Mouse (Mus musculus): ENCODE measurements around the gene Bicdl2. TPM values are rescaled to one million over a fixed set of nuclear protein-coding genes. Genes with fewer than 3 reads are reported as not detected.

The Bicdl2 gene
- polyA plus RNA-seq, 1 experiment from 2014 or later, result not detected

- no peak overlapping the region for H3K27ac ChIP-seq
- no peak overlapping the region for H3K4me3 ChIP-seq (ENCODE audit: inconsistent target)
- H3K36me3 ChIP-seq (ENCODE audit: inconsistent target), result no peaks in the 10 kb centered on the region
- WGBS (ENCODE audit: missing documents), result 8% methylated on average over 9 of the region's 9 CpGs
- no peaks in the 10 kb centered on the region for H3K79me2 ChIP-seq (ENCODE audit: inconsistent target)
Measured at GRCm38 (mm10) chr17:23661526-23661925, 1.2 kb downstream of the Bicdl2 start.

- H3K4me3 ChIP-seq (ENCODE audit: inconsistent target), result no peak overlapping the region
- H3K27ac ChIP-seq, result no peak overlapping the region
- WGBS (ENCODE audit: missing documents), result 38% methylated on average over 5 of the region's 5 CpGs
- no peaks in the 10 kb centered on the region for H3K79me2 ChIP-seq (ENCODE audit: inconsistent target)
- H3K36me3 ChIP-seq (ENCODE audit: inconsistent target), result peaks cover 26% of the 10 kb centered on the region
Measured at GRCm38 (mm10) chr17:23664556-23665021, 4.3 kb downstream of the Bicdl2 start.

- Histone ChIP-seq H3K4me3 (ENCODE audit: inconsistent target) (no peak overlapping the region), H3K27ac (no peak overlapping the region), H3K36me3 (ENCODE audit: inconsistent target) (peaks cover 30% of the 10 kb centered on the region), H3K79me2 (ENCODE audit: inconsistent target) (no peaks in the 10 kb centered on the region)
- WGBS (ENCODE audit: missing documents), result 98% methylated on average over 14 of the region's 14 CpGs
Measured at GRCm38 (mm10) chr17:23665511-23665910, 5.2 kb downstream of the Bicdl2 start.

GRCm38 (mm10) chr17:23670516-23671074, 10.3 kb downstream of the Bicdl2 start:
- Histone ChIP-seq H3K4me3 (ENCODE audit: inconsistent target) (no peak overlapping the region), H3K79me2 (ENCODE audit: inconsistent target) (peaks cover 18% of the 10 kb centered on the region; the same call in 1 of the 2 replicates), H3K27ac (no peak overlapping the region), H3K36me3 (ENCODE audit: inconsistent target) (peaks cover 30% of the 10 kb centered on the region)
- WGBS (ENCODE audit: missing documents), result 83% methylated on average over 7 of the region's 7 CpGs

GRCm38 (mm10) chr17:23671519-23671918, 11.2 kb downstream of the Bicdl2 start:
- no peak overlapping the region for H3K4me3 ChIP-seq (ENCODE audit: inconsistent target)
- no peak overlapping the region for H3K27ac ChIP-seq
- 97% methylated on average over 3 of the region's 3 CpGs for whole genome bisulfite sequencing (ENCODE audit: missing documents)
- H3K79me2 ChIP-seq (ENCODE audit: inconsistent target), result peaks cover 18% of the 10 kb centered on the region; the same call in 1 of the 2 replicates
- H3K36me3 ChIP-seq (ENCODE audit: inconsistent target), result peaks cover 30% of the 10 kb centered on the region

- peaks cover 22% of the 10 kb centered on the region for H3K36me3 ChIP-seq (ENCODE audit: inconsistent target)
- H3K79me2 ChIP-seq (ENCODE audit: inconsistent target), result peaks cover 18% of the 10 kb centered on the region; the same call in 1 of the 2 replicates
Measured at GRCm38 (mm10) chr17:23672761-23673160, 12.5 kb downstream of the Bicdl2 start.

GRCm38 (mm10) chr17:23673424-23674073, 13.2 kb downstream of the Bicdl2 start, which contains the start of the genes Hcfc1r1 and Thoc6:
TSS of gene Hcfc1r1 (plus strand) at chr17:23673596.
TSS of gene Thoc6 (minus strand) at chr17:23673882.
- Histone ChIP-seq H3K79me2 (ENCODE audit: inconsistent target) (peaks cover 18% of the 10 kb centered on the region; the same call in 1 of the 2 replicates), H3K4me3 (ENCODE audit: inconsistent target) (peak within 1 kb of the TSS; percentile 82), H3K27ac (peak within 1 kb of the TSS; percentile 81), H3K36me3 (ENCODE audit: inconsistent target) (peaks cover 14% of the 10 kb centered on the region)
- WGBS (ENCODE audit: missing documents), result under 1% methylated on average over 43 of the region's 45 CpGs

More at GRCm38 (mm10) chr17:23672761-23673160, 12.5 kb downstream of the Bicdl2 start:
- no peak overlapping the region for H3K27ac ChIP-seq
- peak overlapping the region; percentile 82 for H3K4me3 ChIP-seq (ENCODE audit: inconsistent target)
- 60% methylated on average over 3 of the region's 3 CpGs for WGBS (ENCODE audit: missing documents)

- Histone ChIP-seq H3K27ac (peak overlapping the region; percentile 81), H3K4me3 (ENCODE audit: inconsistent target) (peak overlapping the region; percentile 82), H3K36me3 (ENCODE audit: inconsistent target) (peaks cover 5% of the 10 kb centered on the region), H3K79me2 (ENCODE audit: inconsistent target) (peaks cover 18% of the 10 kb centered on the region; the same call in 1 of the 2 replicates)
- WGBS (ENCODE audit: missing documents), result 60% methylated on average over 9 of the region's 9 CpGs
Measured at GRCm38 (mm10) chr17:23674271-23674952, 14.1 kb downstream of the Bicdl2 start.

- WGBS (ENCODE audit: missing documents), result 64% methylated on average over 5 of the region's 5 CpGs
- Histone ChIP-seq H3K79me2 (ENCODE audit: inconsistent target) (peaks cover 18% of the 10 kb centered on the region; the same call in 1 of the 2 replicates), H3K36me3 (ENCODE audit: inconsistent target) (no peaks in the 10 kb centered on the region), H3K27ac (no peak overlapping the region), H3K4me3 (ENCODE audit: inconsistent target) (no peak overlapping the region)
Measured at GRCm38 (mm10) chr17:23675127-23675526, 14.8 kb downstream of the Bicdl2 start.

- H3K4me3 ChIP-seq (ENCODE audit: inconsistent target), result peak overlapping the region; percentile 65
- WGBS (ENCODE audit: missing documents), result 11% methylated on average over 15 of the region's 15 CpGs
Measured at GRCm38 (mm10) chr17:23675564-23676281, 15.4 kb downstream of the Bicdl2 start.

GRCm38 (mm10) chr17:23676473-23677031, 16.2 kb downstream of the Bicdl2 start:
- peaks cover 18% of the 10 kb centered on the region; the same call in 1 of the 2 replicates for H3K79me2 ChIP-seq (ENCODE audit: inconsistent target)
- WGBS (ENCODE audit: missing documents), result 0% methylated on average over 37 of the region's 37 CpGs
- H3K4me3 ChIP-seq (ENCODE audit: inconsistent target), result peak overlapping the region; percentile 65
- H3K27ac ChIP-seq, result peak overlapping the region; percentile 24; the same call in 1 of the 2 replicates
- no peaks in the 10 kb centered on the region for H3K36me3 ChIP-seq (ENCODE audit: inconsistent target)

More at GRCm38 (mm10) chr17:23675564-23676281, 15.4 kb downstream of the Bicdl2 start:
- peak overlapping the region; percentile 17 for H3K27ac ChIP-seq
- peaks cover 18% of the 10 kb centered on the region; the same call in 1 of the 2 replicates for H3K79me2 ChIP-seq (ENCODE audit: inconsistent target)
- H3K36me3 ChIP-seq (ENCODE audit: inconsistent target), result no peaks in the 10 kb centered on the region

GRCm38 (mm10) chr17:23677236-23677679, 17.0 kb downstream of the Bicdl2 start, which contains the start of gene Tnfrsf12a:
TSS of gene Tnfrsf12a (minus strand) at chr17:23677468.
- Histone ChIP-seq H3K36me3 (ENCODE audit: inconsistent target) (no peaks in the 10 kb centered on the region), H3K27ac (peak within 1 kb of the TSS; percentile 24; the same call in 1 of the 2 replicates), H3K79me2 (ENCODE audit: inconsistent target) (peaks cover 18% of the 10 kb centered on the region; the same call in 1 of the 2 replicates), H3K4me3 (ENCODE audit: inconsistent target) (peak within 1 kb of the TSS; percentile 65)
- under 1% methylated on average over 33 of the region's 34 CpGs for WGBS (ENCODE audit: missing documents)

- Histone ChIP-seq H3K4me3 (ENCODE audit: inconsistent target) (no peak within 1 kb of the TSS), H3K36me3 (ENCODE audit: inconsistent target) (no peaks in the 10 kb centered on the region), H3K27ac (no peak within 1 kb of the TSS), H3K79me2 (ENCODE audit: inconsistent target) (peaks cover 8% of the 10 kb centered on the region; the same call in 1 of the 2 replicates)
- 21% methylated on average over 38 of the region's 38 CpGs for whole genome bisulfite sequencing (ENCODE audit: missing documents)
Measured at GRCm38 (mm10) chr17:23679127-23679835, 19.0 kb downstream of the Bicdl2 start, which contains the start of gene Cldn6. TSS of gene Cldn6 (plus strand) at chr17:23679249.
